Mouse (Mus musculus) kidney, postnatal 0 days (tissue): ENCODE measurements around the gene Ppm1l. TPM values are rescaled to one million over a fixed set of nuclear protein-coding genes. Genes with fewer than 3 reads are reported as not detected.

Experiments used
- ATAC-seq: fragments of 200-750 bp; cut with Nextera tagmentation; replicated peaks from 2 replicates; pipeline ENCODE4 v1.8.0; 2017; ENCODE audit warnings: low read depth, moderate number of reproducible peaks, moderate TSS enrichment, moderate library complexity; ENCODE audit not compliant: low FRiP score
- DNase-seq: peaks from one replicate; pipeline ENCODE4 v3.0.0-alpha.2; 2016; ENCODE audit warnings: low spot score
- H3K27ac ChIP-seq: fragments of 300-500 bp; sonication (generic); 2 replicates; pipeline ENCODE4 v1.5.1; 2014; ENCODE audit warnings: mild to moderate bottlenecking
- H3K27me3 ChIP-seq: fragments of 300-500 bp; sonication (generic); 2 replicates; pipeline ENCODE4 v1.6.1; 2014; ENCODE audit warnings: low read length, mixed read lengths; ENCODE audit not compliant: insufficient read depth
- H3K36me3 ChIP-seq: fragments of 300-500 bp; sonication (generic); 2 replicates; pipeline ENCODE4 v1.6.1; 2014; ENCODE audit warnings: low read length, mixed read lengths; ENCODE audit not compliant: insufficient read depth
- H3K4me1 ChIP-seq: fragments of 300-500 bp; sonication (generic); replicated peaks from 2 replicates; pipeline ENCODE4 v1.6.1; 2014; ENCODE audit warnings: antibody characterized with exemption, low read length, mixed read lengths; ENCODE audit not compliant: insufficient read depth
- H3K4me2 ChIP-seq: fragments of 300-500 bp; sonication (generic); 2 replicates; pipeline ENCODE4 v1.6.1; 2014; ENCODE audit warnings: mild to moderate bottlenecking, low read length, moderate library complexity, mixed read lengths
- H3K4me3 ChIP-seq: fragments of 300-500 bp; sonication (generic); replicated peaks from 2 replicates; pipeline ENCODE4 v1.5.1; 2014; ENCODE audit warnings: low read depth, low read length
- H3K9ac ChIP-seq: fragments of 300-500 bp; sonication (generic); 2 replicates; pipeline ENCODE4 v1.6.1; 2014; ENCODE audit warnings: low read depth, low read length
- H3K9me3 ChIP-seq: fragments of 300-500 bp; sonication (generic); replicated peaks from 2 replicates; pipeline ENCODE4 v1.6.1; 2016; ENCODE audit warnings: low read length, inconsistent platforms, mixed read lengths
- CTCF ChIP-seq: IDR thresholded peaks from 2 replicates; pipeline ENCODE4 v1.5.1; 2016; ENCODE audit warnings: antibody characterized with exemption, low read depth, mild to moderate bottlenecking, moderate library complexity
- WGBS: fragments of 180-500 bp; shearing (Covaris S2); extraction: QIAGEN DNeasy Blood & Tissue Kit; methylation state at CpG from one replicate; pipeline ENCODE4 v1.1.7; 2014; 5-methylcytosine and 5-hydroxymethylcytosine counted together
- polyA plus RNA-seq: library from polyadenylated mRNA; unstranded; fragments of >200 nt; fragmentation: Nextera tagmentation; extraction: Ambion mirVana; gene quantifications from 2 replicates; pipeline ENCODE4 v1.2.1, GENCODE M21; 2015

The Ppm1l gene
- polyA plus RNA-seq, 1 experiment from 2014 or later, result 5.6 TPM

- Histone ChIP-seq H3K36me3 (0 out of 2 replicates have a peak, but pooled peaks cover 7% of the 10 kb centered on the region), H3K4me3 (no peak overlapping the region), H3K27me3 (no peaks in the 10 kb centered on the region), H3K4me1 (no peaks in the 10 kb centered on the region), H3K9me3 (no peaks in the 10 kb centered on the region), H3K4me2 (no peak overlapping the region), H3K27ac (no peak overlapping the region), H3K9ac (no peak overlapping the region)
- TF ChIP-seq CTCF, result peak; percentile 52
- no peak for ATAC-seq
- 93% methylated on average over 1 of the region's 1 CpGs for WGBS
- DNase-seq, result no peak
These were observed 262.1 kb downstream of the Ppm1l start for GRCm38 (mm10) chr3:69578791-69579190.

GRCm38 (mm10) chr3:69583798-69584197 is 267.1 kb downstream of the Ppm1l start:
- no peak for DNase-seq
- no peak overlapping the region for H3K27ac ChIP-seq
- H3K36me3 ChIP-seq, result no peaks in the 10 kb centered on the region
- peak; percentile 52; the same call in 1 of the 2 replicates for ATAC-seq
- no peak overlapping the region for H3K4me2 ChIP-seq
- no peaks in the 10 kb centered on the region for H3K4me1 ChIP-seq
- no peaks in the 10 kb centered on the region for H3K9me3 ChIP-seq
- H3K27me3 ChIP-seq, result no peaks in the 10 kb centered on the region
- no peak for TF ChIP-seq CTCF
- H3K4me3 ChIP-seq, result no peak overlapping the region
- WGBS, result 47% methylated on average over 1 of the region's 1 CpGs
- no peak overlapping the region for H3K9ac ChIP-seq

GRCm38 (mm10) chr3:69588101-69588760 is 271.6 kb downstream of the Ppm1l start:
- Histone ChIP-seq H3K9ac (no peak overlapping the region), H3K4me1 (no peaks in the 10 kb centered on the region), H3K27ac (peak overlapping the region; percentile 78), H3K9me3 (no peaks in the 10 kb centered on the region), H3K4me2 (no peak overlapping the region), H3K27me3 (no peaks in the 10 kb centered on the region), H3K4me3 (no peak overlapping the region), H3K36me3 (no peaks in the 10 kb centered on the region)
- ATAC-seq (peak; percentile 83), DNase-seq (peak; percentile 17)
- TF ChIP-seq CTCF, result no peak
- WGBS, result 62% methylated on average over 10 of the region's 10 CpGs

GRCm38 (mm10) chr3:69593426-69593825 is 276.8 kb downstream of the Ppm1l start:
- Histone ChIP-seq H3K36me3 (no peaks in the 10 kb centered on the region), H3K27ac (no peak overlapping the region), H3K4me2 (no peak overlapping the region), H3K4me1 (no peaks in the 10 kb centered on the region), H3K9ac (no peak overlapping the region), H3K27me3 (no peaks in the 10 kb centered on the region), H3K4me3 (no peak overlapping the region), H3K9me3 (no peaks in the 10 kb centered on the region)
- ATAC-seq (no peak), DNase-seq (no peak)
- WGBS, result 90% methylated on average over 8 of the region's 8 CpGs
- no peak for TF ChIP-seq CTCF

- WGBS, result 73% methylated on average over 9 of the region's 9 CpGs
- no peaks in the 10 kb centered on the region for H3K4me1 ChIP-seq
- DNase-seq (peak; percentile 27), ATAC-seq (no peak)
- no peak overlapping the region for H3K4me3 ChIP-seq
- H3K27me3 ChIP-seq, result no peaks in the 10 kb centered on the region
- H3K36me3 ChIP-seq, result no peaks in the 10 kb centered on the region
- H3K4me2 ChIP-seq, result no peak overlapping the region
- no peak overlapping the region for H3K9ac ChIP-seq
- TF ChIP-seq CTCF, result peak; percentile 18; the same call in 1 of the 2 replicates
- H3K9me3 ChIP-seq, result no peaks in the 10 kb centered on the region
- H3K27ac ChIP-seq, result no peak overlapping the region
These were observed 277.4 kb downstream of the Ppm1l start for GRCm38 (mm10) chr3:69594071-69594470.

- Histone ChIP-seq H3K36me3 (no peaks in the 10 kb centered on the region), H3K4me1 (no peaks in the 10 kb centered on the region), H3K27ac (no peak overlapping the region), H3K9ac (no peak overlapping the region), H3K4me2 (no peak overlapping the region), H3K27me3 (no peaks in the 10 kb centered on the region), H3K9me3 (no peaks in the 10 kb centered on the region), H3K4me3 (no peak overlapping the region)
- no peak for ATAC-seq
- TF ChIP-seq CTCF, result no peak
- WGBS, result 66% methylated on average over 3 of the region's 3 CpGs
- no peak for DNase-seq
These were observed 279.5 kb downstream of the Ppm1l start for GRCm38 (mm10) chr3:69596116-69596515.
